Mouse (Mus musculus) ES-E14 (cell line): ENCODE measurements around the gene Ankrd11. TPM values are rescaled to one million over a fixed set of nuclear protein-coding genes. Genes with fewer than 3 reads are reported as not detected.
A peak's percentile ranks its signal among the peaks of the same experiment; 100 is the strongest.

Experiments
- DNase-seq: peaks from one replicate; pipeline ENCODE4 v3.0.0-alpha.2; 2013; ENCODE audit warnings: low read depth, low spot score
- H3K27ac ChIP-seq: 2 replicates; pipeline ENCODE4 v1.5.1; 2012; ENCODE audit warnings: low read depth, mild to moderate bottlenecking, low read length, moderate library complexity, mixed read lengths; ENCODE audit not compliant: poor library complexity, insufficient read depth, severe bottlenecking
- H3K36me3 ChIP-seq: 2 replicates; pipeline ENCODE4 v1.6.1; 2012; ENCODE audit warnings: mild to moderate bottlenecking, low read length, moderate library complexity, mixed read lengths; ENCODE audit not compliant: control insufficient read depth, poor library complexity, insufficient read depth, severe bottlenecking
- H3K4me1 ChIP-seq, 2 experiments: fragments of 150-350 bp in 1 of 2; sonication (generic) in 1 of 2; 2 replicates each; pipeline ENCODE4 v1.6.1; 2012; ENCODE audit warnings: low read length in 2 of 2, mild to moderate bottlenecking in 1 of 2, mixed read lengths in 1 of 2; ENCODE audit not compliant: control insufficient read depth in 2 of 2, insufficient read depth in 2 of 2, poor library complexity in 1 of 2
- H3K4me3 ChIP-seq, 2 experiments: fragments of 150-350 bp in 1 of 2; sonication (generic) in 1 of 2; 2 replicates each; pipeline ENCODE4 v1.5.1; 2012; ENCODE audit warnings: low read length in 2 of 2, low read depth in 1 of 2, mild to moderate bottlenecking in 1 of 2, mixed read lengths in 1 of 2; ENCODE audit not compliant: insufficient read depth in 1 of 2, poor library complexity in 1 of 2, severe bottlenecking in 1 of 2
- H3K9ac ChIP-seq: 2 replicates; pipeline ENCODE4 v1.6.1; 2012; ENCODE audit warnings: low read depth, mild to moderate bottlenecking, low read length, mixed read lengths; ENCODE audit not compliant: poor library complexity, insufficient read depth, severe bottlenecking
- H3K9me3 ChIP-seq: fragments of 150-350 bp; sonication (generic); 2 replicates; pipeline ENCODE4 v1.6.1; 2012; ENCODE audit warnings: low read depth, mild to moderate bottlenecking, low read length; ENCODE audit not compliant: control insufficient read depth, insufficient read depth
- CHD2 ChIP-seq: IDR thresholded peaks from 2 replicates; pipeline ENCODE4 v1.6.1; 2014; ENCODE audit warnings: mild to moderate bottlenecking, low read depth, low read length, inconsistent platforms
- HCFC1 ChIP-seq: IDR thresholded peaks from 2 replicates; pipeline ENCODE4 v1.6.1; 2012; ENCODE audit warnings: low read length, inconsistent platforms, borderline replicate concordance; ENCODE audit not compliant: insufficient read depth
- MAFK ChIP-seq: IDR thresholded peaks from 2 replicates; pipeline ENCODE4 v1.6.1; 2014; ENCODE audit warnings: mild to moderate bottlenecking, low read depth, low read length, inconsistent platforms; ENCODE audit not compliant: insufficient read depth
- ZC3H11A ChIP-seq: IDR thresholded peaks from 2 replicates; pipeline ENCODE4 v1.6.1; 2012; ENCODE audit warnings: low read depth, mild to moderate bottlenecking, inconsistent platforms, low read length, borderline replicate concordance
- ZNF384 ChIP-seq: IDR thresholded peaks from 2 replicates; pipeline ENCODE4 v1.6.1; 2012; ENCODE audit warnings: low read depth, low read length, inconsistent platforms
- in situ Hi-C, 2 experiments: fragments of 600-800 bp; cut with MboI; formaldehyde crosslinking; loops; one replicate each; pipeline ENCODE4 v1.15.1; 2025; ENCODE audit warnings: low sequenced_read_pairs in 2 of 2, inconsistent platforms in 1 of 2; ENCODE audit not compliant: unreplicated experiment in 2 of 2
- total RNA-seq: library from RNA; depleted of rRNA; stranded (reverse); fragments of 300-350 nt; gene quantifications from 2 replicates; pipeline ENCODE4 v1.2.3, GENCODE M21; 2012

Ankrd11 gene
- total RNA-seq, 1 experiment: 155 TPM

- TF ChIP-seq ZNF384 (0 out of 2 replicates have a peak, but pooled peaks have one; percentile 30), ZC3H11A (no peak)
- Histone ChIP-seq H3K4me3 (no peak overlapping the region), H3K27ac (no peak overlapping the region; the same call in 1 of the 2 replicates), H3K9me3 (no peaks in the 10 kb centered on the region), H3K36me3 (no peaks in the 10 kb centered on the region), H3K4me1 (peaks cover 14 to 15% of the 10 kb centered on the region in 2 experiments), H3K9ac (no peak overlapping the region)
- DNase-seq: no peak
- in situ Hi-C loops: no loop called here
Measured at GRCm38 (mm10) chr8:123000311-123000710, 41.8 kb downstream of the Ankrd11 start.

DNA sequence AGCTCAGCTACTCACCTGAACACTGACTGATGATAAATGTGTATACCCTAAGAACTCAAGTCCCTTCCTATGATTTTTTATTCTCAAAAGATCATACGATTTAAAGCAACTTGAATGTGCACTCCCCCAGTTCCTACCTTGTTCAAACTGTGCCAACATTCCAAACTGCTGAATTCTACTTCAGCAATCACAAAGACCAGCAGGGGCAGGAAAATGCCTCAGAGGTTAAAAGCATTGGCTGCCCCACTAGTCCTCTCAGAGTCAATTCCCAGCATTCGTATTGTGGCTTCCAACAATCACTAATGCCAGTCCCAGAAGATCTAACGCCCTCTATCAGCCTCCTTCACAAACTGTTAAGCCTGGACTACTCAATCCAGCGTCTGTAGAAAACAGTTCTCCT lies 44.1 kb downstream of the Ankrd11 start:
- Histone ChIP-seq H3K27ac (no peak overlapping the region), H3K4me1 (peaks cover 5 to 7% of the 10 kb centered on the region in 2 experiments), H3K9me3 (no peaks in the 10 kb centered on the region), H3K9ac (no peak overlapping the region), H3K36me3 (no peaks in the 10 kb centered on the region), H3K4me3 (no peak overlapping the region)
- in situ Hi-C loops: no loop called here
- DNase-seq: no peak
- no peak for TF ChIP-seq ZC3H11A
- TF ChIP-seq MAFK: no peak
- no peak for TF ChIP-seq ZNF384
- no peak for TF ChIP-seq CHD2
- TF ChIP-seq HCFC1: no peak

DNA sequence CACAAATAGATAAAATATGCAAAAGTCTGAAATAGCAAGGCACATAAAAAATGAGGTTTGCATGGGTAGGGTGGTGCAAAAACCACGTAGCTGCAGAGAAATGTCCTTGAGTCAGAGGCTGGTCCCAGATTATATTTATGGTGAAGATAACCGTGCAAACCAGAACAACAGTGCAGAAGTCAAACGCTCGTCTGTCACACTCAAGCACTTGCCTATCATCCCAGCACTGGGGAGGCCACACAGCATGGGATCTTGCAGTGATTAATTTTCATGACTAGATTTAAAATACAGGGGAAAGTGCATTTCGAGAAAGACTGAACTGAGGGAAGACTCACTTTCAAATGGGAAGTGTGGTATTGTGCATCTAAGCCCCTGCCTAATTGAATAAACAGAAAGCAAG lies 48.3 kb downstream of the Ankrd11 start:
- H3K9me3 ChIP-seq: no peaks in the 10 kb centered on the region
- DNase-seq: no peak
- H3K4me1 ChIP-seq: peaks cover 6 to 9% of the 10 kb centered on the region in 2 experiments; a peak in 2 of 4 replicates
- TF ChIP-seq MAFK (no peak), ZNF384 (no peak), ZC3H11A (no peak), HCFC1 (no peak), CHD2 (no peak)
- H3K4me3 ChIP-seq: no peak overlapping the region
- no peak overlapping the region for H3K27ac ChIP-seq
- in situ Hi-C loops: no loop called here
- H3K9ac ChIP-seq: no peak overlapping the region
- H3K36me3 ChIP-seq: no peaks in the 10 kb centered on the region

DNA sequence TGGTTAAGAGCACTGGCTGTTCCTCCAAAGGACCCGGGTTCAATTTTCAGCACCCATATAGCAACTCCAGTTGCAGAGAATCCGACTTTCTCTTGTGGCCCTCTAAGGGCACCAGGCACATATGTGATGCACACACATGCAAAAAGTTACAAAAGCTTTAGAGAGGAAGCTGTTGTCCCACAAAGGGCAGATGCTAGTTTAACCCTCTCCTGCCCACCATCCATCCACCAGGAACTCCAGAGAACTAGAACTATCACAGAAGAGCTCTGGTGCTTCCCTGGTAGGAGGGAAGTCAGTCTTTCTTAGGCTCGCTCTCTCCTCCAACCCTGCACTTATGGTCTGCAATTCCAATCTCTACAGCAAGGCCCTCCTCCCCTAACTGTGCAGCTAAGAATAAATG lies 49.0 kb downstream of the Ankrd11 start:
- in situ Hi-C loops: no loop called here
- no peak for TF ChIP-seq HCFC1
- no peak for TF ChIP-seq MAFK
- no peak for TF ChIP-seq ZC3H11A
- TF ChIP-seq ZNF384: no peak
- no peak for TF ChIP-seq CHD2
- H3K36me3 ChIP-seq: no peaks in the 10 kb centered on the region

DNA sequence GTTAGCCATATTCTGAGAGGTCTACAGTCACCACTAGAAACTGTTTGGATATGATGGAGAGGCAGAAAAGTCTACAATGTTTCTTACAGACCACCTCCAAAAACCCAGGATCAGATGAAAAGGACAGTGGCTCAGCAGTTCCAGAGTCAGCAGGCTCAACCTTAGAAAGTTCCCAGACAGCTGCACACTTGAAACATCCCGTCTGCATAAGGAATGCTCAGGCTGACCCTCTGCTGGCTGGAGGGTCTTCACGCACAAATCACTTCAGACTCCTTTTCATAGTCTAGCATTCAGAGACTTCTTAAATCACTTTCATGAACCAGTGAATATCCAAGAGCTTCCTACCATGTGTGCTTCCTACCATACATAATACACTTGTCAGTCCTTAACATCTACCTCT lies 49.8 kb downstream of the Ankrd11 start:
- H3K9ac ChIP-seq: no peak overlapping the region
- H3K9me3 ChIP-seq: no peaks in the 10 kb centered on the region
- H3K27ac ChIP-seq: no peak overlapping the region
- DNase-seq: no peak
- H3K36me3 ChIP-seq: no peaks in the 10 kb centered on the region
- TF ChIP-seq CHD2 (no peak), HCFC1 (no peak), ZC3H11A (no peak), ZNF384 (no peak), MAFK (no peak)
- in situ Hi-C loops: no loop called here
- no peak overlapping the region for H3K4me3 ChIP-seq
- peaks cover 6 to 10% of the 10 kb centered on the region in 2 experiments; a peak in 2 of 4 replicates for H3K4me1 ChIP-seq

More for the DNA sequence above, 49.0 kb downstream of the Ankrd11 start:
- H3K9me3 ChIP-seq: no peaks in the 10 kb centered on the region
- H3K4me1 ChIP-seq: peaks cover 6 to 9% of the 10 kb centered on the region in 2 experiments; a peak in 2 of 4 replicates
- no peak overlapping the region for H3K9ac ChIP-seq
- DNase-seq: no peak
- no peak overlapping the region for H3K4me3 ChIP-seq
- no peak overlapping the region for H3K27ac ChIP-seq
